Mouse (Mus musculus): Measurements from ENCODE around the gene Tmem200a.
A peak's percentile ranks its signal among the peaks of the same experiment; 100 is the strongest.
"Not testable (repeated sequence)": the region's sequence is repeated elsewhere in the genome, so short reads cannot be mapped to it uniquely, and the experiment has no call there.

Tmem200a gene

DNA sequence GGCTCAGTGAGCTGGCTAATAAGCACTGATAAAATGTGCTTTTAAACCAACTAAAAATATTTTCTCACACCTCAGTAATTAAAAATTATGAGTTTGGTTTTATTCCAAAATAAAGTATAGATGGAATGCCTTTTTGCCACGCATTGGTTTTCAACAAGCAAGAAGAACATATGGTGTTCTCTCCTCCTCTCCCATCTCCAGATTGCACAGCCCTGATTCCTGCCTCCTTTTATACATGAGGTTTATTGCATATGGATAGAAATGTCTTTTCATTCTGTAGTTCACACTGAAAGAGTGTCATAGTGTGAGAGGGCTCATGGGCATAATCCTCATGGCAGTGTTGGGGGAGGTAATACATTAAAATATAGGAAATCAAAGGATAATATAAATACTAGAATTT lies 96.2 kb downstream of the Tmem200a start:
- DNase-seq (ENCODE audit: low read depth, low spot score): no peak

DNA sequence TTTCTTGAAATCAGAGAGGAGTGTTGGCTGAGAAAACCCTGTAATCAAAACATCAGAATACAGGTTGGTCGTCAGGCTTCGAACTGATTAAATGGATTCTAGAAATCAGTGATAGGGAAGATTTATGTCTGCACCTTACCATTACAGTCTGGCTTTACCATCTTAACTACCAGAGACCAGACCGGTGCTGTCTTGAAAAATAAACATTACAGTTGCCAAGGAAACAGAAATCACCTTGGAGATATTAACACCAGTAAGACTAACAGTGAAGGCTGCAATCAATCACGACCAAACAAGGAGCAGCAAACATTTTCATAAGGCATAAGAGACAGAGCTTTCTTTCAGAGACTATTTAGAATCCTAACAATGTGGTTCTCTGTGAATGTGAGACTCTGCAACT lies 116.0 kb downstream of the Tmem200a start:
- DNase-seq (ENCODE audit: low read depth, low spot score): no peak

- peak; percentile 62 for DNase-seq (ENCODE audit: low read depth, low spot score)
Measured at GRCm38 (mm10) chr10:25961066-25961465, 117.8 kb downstream of the Tmem200a start.

- no peak for DNase-seq (ENCODE audit: low read depth, low spot score)
Measured at GRCm38 (mm10) chr10:25958762-25959753, 119.8 kb downstream of the Tmem200a start.

- no peak for DNase-seq (ENCODE audit: low read depth, low spot score)
Measured at GRCm38 (mm10) chr10:25954641-25955228, 124.1 kb downstream of the Tmem200a start.

GRCm38 (mm10) chr10:25952838-25953237 lies 126.0 kb downstream of the Tmem200a start:
- DNase-seq (ENCODE audit: low read depth, low spot score): no peak

GRCm38 (mm10) chr10:25952150-25952549 lies 126.7 kb downstream of the Tmem200a start:
- DNase-seq (ENCODE audit: low read depth, low spot score): no peak

- DNase-seq (ENCODE audit: low read depth, low spot score): no peak
Measured at GRCm38 (mm10) chr10:25945866-25946265, 133.0 kb downstream of the Tmem200a start.

DNA sequence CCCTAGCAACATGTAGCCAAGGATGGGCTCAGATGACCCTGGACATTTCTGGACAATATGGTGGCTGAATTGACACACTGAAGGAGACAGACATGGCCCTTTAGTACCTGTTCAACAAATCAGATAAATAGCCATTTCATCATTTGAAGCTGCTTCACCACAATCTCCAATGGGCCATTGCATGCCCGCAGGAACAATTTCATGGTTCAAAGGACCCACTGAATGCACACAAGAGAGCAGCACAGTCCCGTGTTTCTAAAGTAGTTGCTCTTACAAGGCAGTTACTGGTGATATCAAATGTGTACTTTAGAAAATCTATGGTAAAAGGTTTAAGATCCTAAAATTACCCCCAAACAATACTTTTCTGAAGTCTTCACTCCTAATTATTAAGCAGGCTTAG lies 134.2 kb downstream of the Tmem200a start:
- no peak for DNase-seq (ENCODE audit: low read depth, low spot score)

DNA sequence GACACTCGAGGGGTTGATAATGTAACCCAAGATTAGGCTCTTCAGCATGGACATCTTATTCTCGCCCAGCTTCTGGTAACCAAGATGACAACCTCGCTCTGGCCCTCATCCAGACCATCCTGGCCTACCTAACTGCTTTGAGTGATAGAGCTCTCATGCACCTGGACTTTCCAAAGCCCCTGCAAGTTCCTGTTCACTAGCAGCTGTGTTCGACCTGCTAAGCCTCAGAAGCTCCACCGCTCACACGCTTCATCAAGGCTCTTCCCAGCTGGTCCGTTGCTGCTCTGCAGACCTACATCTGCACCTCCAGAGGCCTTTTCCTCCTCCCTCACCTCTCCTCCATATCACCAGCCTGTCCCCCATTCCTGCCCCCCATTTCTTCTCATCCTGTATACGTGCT lies 147.1 kb downstream of the Tmem200a start:
- no peak for DNase-seq (ENCODE audit: low read depth, low spot score)

DNA sequence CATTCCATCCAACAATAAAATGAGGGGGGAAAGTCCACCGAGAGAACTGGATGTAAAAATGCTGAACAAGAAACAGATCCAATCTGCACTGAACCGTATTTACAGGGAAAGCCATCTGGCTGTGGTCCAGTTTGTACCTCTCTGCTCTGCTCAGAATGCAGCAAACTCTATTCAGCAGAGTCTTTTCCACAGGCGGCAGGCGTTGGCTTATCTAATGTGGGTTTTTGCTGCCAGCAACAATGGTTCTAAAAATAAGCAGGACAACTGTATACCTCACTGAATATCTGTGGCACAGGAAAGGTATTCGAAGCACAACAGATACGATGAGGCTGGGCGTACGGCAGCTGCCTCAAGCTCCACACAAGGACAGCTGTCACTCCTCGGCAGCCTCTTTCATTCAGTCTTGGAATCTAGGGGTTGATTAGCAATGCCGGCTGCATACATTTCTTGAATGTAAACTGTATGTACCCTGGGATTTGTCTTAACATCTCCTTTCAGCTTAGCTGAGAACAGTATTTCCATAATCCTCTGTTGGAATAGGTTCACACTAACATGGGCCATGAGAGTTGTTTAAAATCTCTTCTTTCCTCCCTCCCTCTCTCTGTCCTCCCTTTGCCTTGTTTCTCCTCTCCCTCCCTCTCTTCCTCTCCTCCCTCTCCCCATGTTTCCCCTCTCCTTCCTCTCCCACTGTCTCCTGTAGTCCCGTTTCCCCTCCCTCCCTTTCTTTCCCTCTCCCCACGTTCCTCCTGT lies 149.3 kb downstream of the Tmem200a start:
- DNase-seq (ENCODE audit: low read depth, low spot score): no peak

GRCm38 (mm10) chr10:25928861-25929368 lies 149.9 kb downstream of the Tmem200a start:
- no peak for DNase-seq (ENCODE audit: low read depth, low spot score)

DNA sequence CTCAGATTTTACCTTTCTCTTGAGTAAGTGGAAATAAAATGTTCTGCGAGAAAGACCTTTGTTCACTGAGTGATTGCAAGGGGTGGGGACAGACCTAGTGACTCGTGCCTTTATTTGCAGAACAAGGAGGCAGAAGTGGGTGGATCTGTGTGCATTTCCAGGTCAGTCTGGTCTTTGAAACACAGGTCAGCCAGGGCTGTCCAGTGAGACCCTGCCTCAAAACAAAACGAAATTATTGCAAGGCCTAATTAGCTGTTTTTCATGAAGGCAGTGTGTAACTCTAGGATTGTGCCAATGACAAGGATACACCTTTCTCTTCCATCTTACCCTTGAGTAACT lies 150.4 kb downstream of the Tmem200a start:
- peak; percentile 34 for DNase-seq (ENCODE audit: low read depth, low spot score)

GRCm38 (mm10) chr10:25927553-25928447 lies 151.1 kb downstream of the Tmem200a start:
- no peak for DNase-seq (ENCODE audit: low read depth, low spot score)

GRCm38 (mm10) chr10:25920640-25921278 lies 158.1 kb downstream of the Tmem200a start:
- DNase-seq (ENCODE audit: low read depth, low spot score): no peak

- peak; percentile 72 for DNase-seq (ENCODE audit: low read depth, low spot score)
Measured at GRCm38 (mm10) chr10:25918103-25918502, 160.7 kb downstream of the Tmem200a start.

- no peak for DNase-seq (ENCODE audit: low read depth, low spot score)
Measured at GRCm38 (mm10) chr10:25910270-25910669, 168.6 kb downstream of the Tmem200a start.

DNA sequence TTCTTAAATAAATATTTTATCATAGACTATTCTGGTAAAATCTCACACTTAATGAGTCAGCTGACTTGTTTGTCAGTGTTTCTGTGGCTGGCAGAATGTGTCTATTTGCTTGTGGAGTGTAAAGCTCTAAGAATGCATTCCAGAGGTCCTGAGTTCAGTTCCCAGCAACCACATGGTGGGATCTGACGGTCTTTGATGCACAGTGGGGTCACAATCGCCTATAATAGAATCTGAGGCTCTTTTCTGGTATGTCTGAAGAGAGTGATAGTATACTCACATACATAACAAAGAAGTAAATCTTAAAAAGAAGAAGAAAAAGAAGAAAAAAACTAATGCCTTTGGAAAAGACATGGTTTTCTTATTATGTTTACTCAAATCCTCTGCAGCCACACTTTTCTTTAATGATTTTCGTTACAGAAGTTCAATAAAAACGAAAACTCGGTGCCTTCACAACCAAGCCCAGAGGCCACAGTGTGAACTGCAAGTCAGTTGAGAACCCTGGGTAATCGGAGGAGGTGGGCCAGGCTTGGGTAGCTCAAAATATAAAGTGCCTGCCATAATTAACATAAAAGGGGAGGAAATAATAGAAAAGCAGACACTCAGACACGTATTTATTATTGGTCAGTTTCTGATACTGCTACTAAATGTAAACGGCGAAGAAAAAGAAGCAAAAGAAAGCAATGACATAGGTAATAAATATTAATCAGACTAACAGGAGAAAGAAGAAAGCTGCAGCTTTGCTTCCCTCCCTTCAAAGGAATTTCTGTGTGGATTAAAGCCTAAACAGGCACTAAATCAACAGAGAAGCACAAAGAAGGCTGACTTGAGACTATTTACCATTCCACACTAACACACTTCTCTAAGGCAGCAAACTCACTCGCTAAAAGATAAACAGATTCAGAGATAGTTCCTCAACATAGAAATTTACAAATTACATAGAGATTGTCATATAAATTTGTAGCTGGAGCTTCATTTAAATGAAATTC lies 170.5 kb downstream of the Tmem200a start:
- DNase-seq (ENCODE audit: low read depth, low spot score): no peak

DNA sequence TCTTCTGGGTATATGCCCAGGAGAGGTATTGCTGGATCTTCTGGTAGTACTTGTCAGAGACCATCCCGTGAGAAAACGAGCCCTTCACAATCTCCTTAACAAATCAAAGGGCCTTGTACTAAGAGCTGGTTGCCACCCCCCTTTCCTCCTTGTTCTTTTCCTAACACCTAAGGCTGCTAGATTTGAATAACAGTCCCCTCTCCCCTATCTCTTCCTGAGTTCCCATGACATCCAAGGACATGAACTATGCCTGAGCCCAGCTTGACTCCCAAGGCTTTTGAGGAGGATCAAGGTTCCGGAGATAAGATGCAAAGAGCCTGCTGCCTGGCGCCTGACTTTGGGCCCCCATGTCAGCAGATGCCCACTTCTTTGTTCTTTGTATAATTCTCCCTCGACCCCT lies 184.7 kb downstream of the Tmem200a start:
- DNase-seq (ENCODE audit: low read depth, low spot score): not testable (repeated sequence)

Measured in 3T3-L1 (cell line).